Mouse (Mus musculus) limb, embryonic 10.5 days (tissue): ENCODE data around the gene 4922502D21Rik. TPM values are rescaled to one million over a fixed set of nuclear protein-coding genes. Genes with fewer than 3 reads are reported as not detected.

Experiments
- DNase-seq: peaks from one replicate; pipeline ENCODE4 v3.0.0-alpha.2; 2017; ENCODE audit warnings: low spot score
- H3K27ac ChIP-seq: fragments of 300-500 bp; sonication (generic); 2 replicates; pipeline ENCODE4 v1.5.1; 2016; ENCODE audit warnings: mild to moderate bottlenecking
- H3K27me3 ChIP-seq: fragments of 300-500 bp; sonication (generic); 2 replicates; pipeline ENCODE4 v1.6.1; 2016; ENCODE audit warnings: low read depth, mild to moderate bottlenecking; ENCODE audit not compliant: poor library complexity, severe bottlenecking
- H3K36me3 ChIP-seq: fragments of 300-500 bp; sonication (generic); 2 replicates; pipeline ENCODE4 v1.6.1; 2016; ENCODE audit warnings: mild to moderate bottlenecking, moderate library complexity
- H3K4me1 ChIP-seq: fragments of 300-500 bp; sonication (generic); 2 replicates; pipeline ENCODE4 v1.6.1; 2016
- H3K4me3 ChIP-seq: fragments of 300-500 bp; sonication (generic); 2 replicates; pipeline ENCODE4 v1.5.1; 2016; ENCODE audit warnings: mild to moderate bottlenecking, moderate library complexity
- H3K9me3 ChIP-seq: fragments of 300-500 bp; sonication (generic); replicated peaks from 2 replicates; pipeline ENCODE4 v1.6.1; 2016; ENCODE audit warnings: mild to moderate bottlenecking
- WGBS: fragments of 180-500 bp; shearing (Covaris S2); methylation state at CpG from one replicate; pipeline ENCODE4 v1.1.7; 2016; 5-methylcytosine and 5-hydroxymethylcytosine counted together
- polyA plus RNA-seq: library from polyadenylated mRNA; unstranded; fragments of >200 nt; fragmentation: Nextera tagmentation; extraction: Ambion mirVana; gene quantifications from 2 replicates; pipeline ENCODE4 v1.2.1, GENCODE M21; 2016

Gene 4922502D21Rik
- polyA plus RNA-seq, 1 experiment from 2014 or later: not detected

- H3K4me3 ChIP-seq: no peak overlapping the region
- H3K9me3 ChIP-seq: no peaks in the 10 kb centered on the region
- no peaks in the 10 kb centered on the region for H3K4me1 ChIP-seq
- H3K36me3 ChIP-seq: no peaks in the 10 kb centered on the region
- no peak overlapping the region for H3K27ac ChIP-seq
- no peak for DNase-seq
- WGBS: 82% methylated on average over 3 of the region's 3 CpGs
- H3K27me3 ChIP-seq: no peaks in the 10 kb centered on the region
Measured at GRCm38 (mm10) chr6:129283271-129283670, 48.3 kb downstream of the 4922502D21Rik start.

- Histone ChIP-seq H3K36me3 (no peaks in the 10 kb centered on the region), H3K4me3 (no peak overlapping the region), H3K27me3 (no peaks in the 10 kb centered on the region), H3K9me3 (no peaks in the 10 kb centered on the region), H3K27ac (no peak overlapping the region), H3K4me1 (no peaks in the 10 kb centered on the region)
- WGBS: 93% methylated on average over 2 of the region's 2 CpGs
- no peak for DNase-seq
Measured at GRCm38 (mm10) chr6:129276483-129276882, 55.1 kb downstream of the 4922502D21Rik start.

GRCm38 (mm10) chr6:129275624-129276203, 55.9 kb downstream of the 4922502D21Rik start:
- Histone ChIP-seq H3K4me3 (no peak overlapping the region), H3K9me3 (no peaks in the 10 kb centered on the region), H3K36me3 (no peaks in the 10 kb centered on the region), H3K4me1 (no peaks in the 10 kb centered on the region), H3K27me3 (no peaks in the 10 kb centered on the region), H3K27ac (no peak overlapping the region)
- no peak for DNase-seq
- 71% methylated on average over 3 of the region's 3 CpGs for WGBS

- no peaks in the 10 kb centered on the region for H3K27me3 ChIP-seq
- H3K27ac ChIP-seq: no peak within 1 kb of the TSS
- WGBS: 85% methylated on average over 9 of the region's 9 CpGs
- no peak within 1 kb of the TSS for H3K4me3 ChIP-seq
- H3K4me1 ChIP-seq: no peaks in the 10 kb centered on the region
- no peaks in the 10 kb centered on the region for H3K36me3 ChIP-seq
- H3K9me3 ChIP-seq: no peaks in the 10 kb centered on the region
- no peak for DNase-seq
Measured at GRCm38 (mm10) chr6:129275220-129275619, 56.4 kb downstream of the 4922502D21Rik start, which contains the start of gene Cd69. Gene Cd69, minus strand, starts transcription at chr6:129275436.

GRCm38 (mm10) chr6:129274476-129274875, 57.1 kb downstream of the 4922502D21Rik start:
- no peak overlapping the region for H3K4me3 ChIP-seq
- no peaks in the 10 kb centered on the region for H3K4me1 ChIP-seq
- no peaks in the 10 kb centered on the region for H3K27me3 ChIP-seq
- H3K27ac ChIP-seq: no peak overlapping the region
- WGBS: 87% methylated on average over 2 of the region's 2 CpGs
- no peaks in the 10 kb centered on the region for H3K9me3 ChIP-seq
- H3K36me3 ChIP-seq: no peaks in the 10 kb centered on the region
- no peak for DNase-seq

GRCm38 (mm10) chr6:129273662-129274061, 57.9 kb downstream of the 4922502D21Rik start:
- no peak for DNase-seq
- 91% methylated on average over 3 of the region's 3 CpGs for WGBS
- H3K27ac ChIP-seq: no peak overlapping the region
- H3K9me3 ChIP-seq: no peaks in the 10 kb centered on the region
- H3K4me3 ChIP-seq: no peak overlapping the region
- H3K27me3 ChIP-seq: no peaks in the 10 kb centered on the region
- no peaks in the 10 kb centered on the region for H3K4me1 ChIP-seq
- H3K36me3 ChIP-seq: no peaks in the 10 kb centered on the region

Other genes with a start within 250 kb of the 4922502D21Rik start
- not detected in 2 replicates for gene Clec2e, start 230.9 kb downstream of the 4922502D21Rik start, polyA plus RNA-seq
- not detected in 2 replicates for gene Clec2d, start 151.2 kb downstream of the 4922502D21Rik start, polyA plus RNA-seq
- gene Cd69, start 56.4 kb downstream of the 4922502D21Rik start, polyA plus RNA-seq: 0.16 TPM in 1 of 2 replicates, not detected in the other
- gene Clec12a, start 10.9 kb upstream of the 4922502D21Rik start, polyA plus RNA-seq: 0.11 and 0.51 TPM in 2 replicates
- gene Clec12b, start 54.1 kb upstream of the 4922502D21Rik start, polyA plus RNA-seq: not detected in 2 replicates
- gene Clec1b, start 65.5 kb upstream of the 4922502D21Rik start, polyA plus RNA-seq: 9.2 and 12.0 TPM in 2 replicates
- 0.20 and 0.21 TPM in 2 replicates for gene Clec9a, start 77.1 kb upstream of the 4922502D21Rik start, polyA plus RNA-seq
- 0.84 and 1.4 TPM in 2 replicates for gene Clec1a, start 120.2 kb upstream of the 4922502D21Rik start, polyA plus RNA-seq
- 0.16 TPM in 1 of 2 replicates, not detected in the other for gene Olr1, start 175.4 kb upstream of the 4922502D21Rik start, polyA plus RNA-seq
- not detected in 2 replicates for gene Tmem52b, start 180.8 kb upstream of the 4922502D21Rik start, polyA plus RNA-seq
- 34.2 and 35.7 TPM in 2 replicates for gene Gabarapl1, start 201.4 kb upstream of the 4922502D21Rik start, polyA plus RNA-seq
- not detected in 2 replicates for gene Klre1, start 246.1 kb upstream of the 4922502D21Rik start, polyA plus RNA-seq